Mouse (Mus musculus) subcutaneous adipose tissue, adult 2 months (tissue): Measurements from ENCODE around the gene Sulf2. TPM values are rescaled to one million over a fixed set of nuclear protein-coding genes. Genes with fewer than 3 reads are reported as not detected.

ENCODE experiments used
- polyA plus RNA-seq: library from polyadenylated mRNA; depleted of rRNA; stranded (reverse); fragments of >200 nt; gene quantifications from 2 replicates; pipeline ENCODE4 v1.2.3, GENCODE M21; 2012; ENCODE audit warnings: low replicate concordance; rRNA removed

The Sulf2 gene
- 160 and 177 TPM in 2 replicates for polyA plus RNA-seq

DNA sequence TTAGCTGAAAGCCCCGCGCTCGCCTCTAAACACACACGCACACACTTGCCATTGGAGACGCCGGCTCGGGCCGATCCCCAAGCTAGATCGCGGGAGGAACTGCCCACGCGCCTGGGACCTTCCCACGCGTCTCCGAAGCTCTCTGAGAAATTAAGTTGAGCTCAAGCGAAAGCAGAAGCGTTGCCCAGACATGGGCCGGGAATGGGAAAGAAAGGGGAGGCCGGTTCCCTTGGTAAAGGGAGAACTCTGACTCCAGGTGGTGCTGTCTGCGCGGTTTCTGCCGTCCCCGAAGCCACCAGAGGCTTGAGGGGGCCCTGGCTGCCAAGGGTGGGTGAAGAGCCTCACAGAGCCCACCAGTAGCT is at the start of gene Sulf2:
Sulf2 (minus strand) TSS at position 210 of the 362 bp plus-strand sequence.

Other genes starting within 250 kb of the Sulf2 start
- gene Ncoa3, start 163.0 kb downstream of the Sulf2 start, polyA plus RNA-seq = 35.0 and 49.0 TPM in 2 replicates